Mouse (Mus musculus) cortical plate, adult 2 months (tissue): ENCODE data around the gene Klhl25. TPM values are rescaled to one million over a fixed set of nuclear protein-coding genes. Genes with fewer than 3 reads are reported as not detected.
"Not testable (repeated sequence)": the region's sequence is repeated elsewhere in the genome, so short reads cannot be mapped to it uniquely, and the experiment has no call there.

Experiments used
- H3K27ac ChIP-seq: fragments of 200-500 bp; 2 replicates; pipeline ENCODE4 v1.5.1; 2012; ENCODE audit warnings: low read length, control low read depth, inconsistent platforms; ENCODE audit not compliant: insufficient read depth
- H3K4me1 ChIP-seq: fragments of 200-500 bp; 2 replicates; pipeline ENCODE4 v1.6.1; 2011; ENCODE audit warnings: low read length; ENCODE audit not compliant: control insufficient read depth, insufficient read depth
- H3K4me3 ChIP-seq: fragments of 200-500 bp; 2 replicates; pipeline ENCODE4 v1.5.1; 2011; ENCODE audit warnings: mild to moderate bottlenecking, low read length, control low read depth; ENCODE audit not compliant: insufficient read depth
- CTCF ChIP-seq: fragments of 200-500 bp; IDR thresholded peaks from 2 replicates; pipeline ENCODE4 v1.5.1; 2011; ENCODE audit warnings: mild to moderate bottlenecking, control low read depth, low read length; ENCODE audit not compliant: insufficient read depth; ENCODE audit errors: extremely low read depth
- POLR2A ChIP-seq: fragments of 200-500 bp; IDR thresholded peaks from 2 replicates; pipeline ENCODE4 v1.6.1; 2011; ENCODE audit warnings: mild to moderate bottlenecking, low read length, control low read depth; ENCODE audit not compliant: insufficient read depth; ENCODE audit errors: extremely low read depth
- polyA plus RNA-seq: library from polyadenylated mRNA; depleted of rRNA; stranded (reverse); fragments of >200 nt; gene quantifications from 2 replicates; pipeline ENCODE4 v1.2.3, GENCODE M21; 2012

Gene Klhl25
- polyA plus RNA-seq, 1 experiment: 7.8 TPM

DNA sequence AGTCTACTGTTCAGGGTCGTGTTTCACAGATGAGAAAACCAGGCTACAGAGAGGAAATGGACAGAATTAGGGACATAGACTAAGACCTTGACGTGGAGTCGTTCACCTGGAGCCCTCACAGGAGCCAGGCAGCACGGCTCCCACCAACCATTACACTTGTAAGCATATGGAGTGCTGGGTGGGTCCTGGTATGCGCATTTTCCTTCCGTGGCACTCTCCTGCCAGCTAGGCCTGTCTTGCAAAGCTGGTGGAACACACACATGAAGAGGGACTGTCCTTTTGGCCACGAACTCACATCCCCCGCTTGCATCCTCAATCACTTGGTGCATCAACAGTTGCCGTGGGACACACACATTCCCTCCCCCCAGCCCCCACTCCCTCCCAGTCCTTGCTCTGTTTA is 22.4 kb downstream of the Klhl25 start:
- TF ChIP-seq CTCF (no peak), POLR2A (no peak)
- Histone ChIP-seq H3K4me1 (no peaks in the 10 kb centered on the region), H3K27ac (no peak overlapping the region), H3K4me3 (no peak overlapping the region)

DNA sequence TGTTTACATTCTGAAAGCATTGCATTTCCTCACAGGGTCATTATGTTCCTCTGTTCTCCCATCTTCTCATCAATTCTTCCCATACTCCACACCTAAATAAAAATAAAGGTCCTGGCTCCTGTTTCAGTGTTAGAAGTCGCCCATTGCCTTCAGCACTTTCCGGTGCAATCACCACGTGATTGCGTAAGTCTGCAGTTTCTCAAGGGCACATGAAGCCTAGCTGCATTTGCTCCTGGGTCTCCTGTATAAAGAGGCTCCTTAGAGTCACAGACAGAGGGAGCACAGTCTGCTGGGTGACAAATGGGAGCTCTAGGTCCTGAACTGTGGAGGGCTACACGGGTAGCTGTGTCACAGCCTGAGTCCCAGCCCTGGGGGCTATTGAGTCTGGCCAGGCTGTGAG is 24.1 kb downstream of the Klhl25 start:
- no peaks in the 10 kb centered on the region for H3K4me1 ChIP-seq
- no peak overlapping the region for H3K4me3 ChIP-seq
- TF ChIP-seq POLR2A (no peak), CTCF (no peak)
- H3K27ac ChIP-seq: no peak overlapping the region

- TF ChIP-seq POLR2A: no peak
- no peak for TF ChIP-seq CTCF
Observed at GRCm38 (mm10) chr7:75872697-75873096, 24.6 kb downstream of the Klhl25 start.

DNA sequence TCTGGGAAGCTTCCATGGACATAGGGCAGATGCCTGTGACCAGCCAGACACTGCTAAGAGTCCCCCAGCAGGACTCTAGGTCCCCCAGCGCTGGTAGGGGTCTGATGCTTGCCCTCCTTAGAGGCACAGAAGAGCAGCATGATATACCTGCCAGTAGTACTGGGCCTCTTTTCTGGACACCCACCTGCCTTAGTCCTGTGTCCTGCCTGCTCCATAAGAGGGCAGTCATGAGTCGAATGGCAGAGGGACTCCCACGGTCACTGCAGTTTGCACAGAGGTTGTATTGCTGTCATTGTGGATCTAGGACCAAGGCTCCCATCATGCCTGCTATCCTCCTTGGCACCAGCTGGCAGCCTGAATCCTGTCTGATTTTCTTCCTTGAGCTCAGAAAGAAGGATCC is 25.1 kb downstream of the Klhl25 start:
- Histone ChIP-seq H3K4me3 (no peak overlapping the region), H3K27ac (no peak overlapping the region), H3K4me1 (no peaks in the 10 kb centered on the region)
- TF ChIP-seq POLR2A (no peak), CTCF (peak; percentile 39)

More at GRCm38 (mm10) chr7:75872697-75873096, 24.6 kb downstream of the Klhl25 start:
- H3K27ac ChIP-seq: no peak overlapping the region
- H3K4me3 ChIP-seq: no peak overlapping the region
- H3K4me1 ChIP-seq: no peaks in the 10 kb centered on the region

- TF ChIP-seq POLR2A (no peak), CTCF (no peak)
- no peak overlapping the region for H3K27ac ChIP-seq
- no peak overlapping the region for H3K4me3 ChIP-seq
- H3K4me1 ChIP-seq: no peaks in the 10 kb centered on the region
Observed at GRCm38 (mm10) chr7:75873746-75874145, 25.6 kb downstream of the Klhl25 start.

GRCm38 (mm10) chr7:75879436-75879835 is 31.3 kb downstream of the Klhl25 start:
- H3K27ac ChIP-seq, H3K4me3 ChIP-seq, H3K4me1 ChIP-seq: not testable (repeated sequence)

DNA sequence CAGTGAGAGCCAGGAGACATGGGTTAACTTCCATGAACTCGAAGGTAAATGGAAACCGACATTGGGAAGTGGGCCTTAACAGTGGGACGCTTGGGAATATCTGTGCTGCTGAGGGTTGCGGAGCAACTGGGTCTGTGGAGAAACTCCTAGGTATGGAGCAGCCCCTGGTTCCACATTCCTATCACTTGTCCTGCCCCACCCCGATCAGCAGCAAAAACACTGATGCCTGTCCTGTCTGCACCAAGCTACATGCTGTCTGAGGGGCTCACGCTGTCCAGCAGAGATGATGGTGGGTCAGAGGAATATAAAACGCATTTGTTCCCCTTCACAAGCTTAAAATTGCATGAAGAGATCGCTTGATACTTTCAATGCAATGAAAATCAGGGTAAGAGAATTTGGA is 32.1 kb downstream of the Klhl25 start:
- TF ChIP-seq CTCF: no peak

DNA sequence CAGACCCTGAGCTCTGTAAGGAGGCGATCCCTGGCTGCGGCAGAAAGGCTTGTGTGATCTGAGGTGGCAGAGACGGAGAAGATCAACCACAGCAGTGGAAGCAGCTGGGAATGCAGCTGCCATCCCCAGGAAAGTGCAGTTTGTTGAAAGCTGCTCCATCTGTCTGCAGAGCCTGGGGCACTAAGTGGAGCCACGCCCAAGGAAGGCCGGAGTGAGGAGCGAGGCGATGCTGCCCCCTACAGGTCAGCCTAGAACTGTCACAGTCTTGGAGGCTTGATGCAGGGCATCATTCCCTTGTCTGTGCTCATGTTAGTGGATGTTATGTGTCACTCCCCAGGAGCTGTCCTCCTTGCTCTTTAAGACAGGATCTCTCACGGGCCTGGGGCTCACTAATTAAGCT is 32.5 kb downstream of the Klhl25 start:
- Histone ChIP-seq H3K27ac (no peak overlapping the region), H3K4me3 (no peak overlapping the region), H3K4me1 (no peaks in the 10 kb centered on the region)
- peak; percentile 95 for TF ChIP-seq CTCF
- TF ChIP-seq POLR2A: no peak

More for the DNA sequence above, 32.1 kb downstream of the Klhl25 start:
- H3K4me1 ChIP-seq: no peaks in the 10 kb centered on the region
- no peak overlapping the region for H3K27ac ChIP-seq
- H3K4me3 ChIP-seq: no peak overlapping the region

- TF ChIP-seq CTCF: no peak
- no peak for TF ChIP-seq POLR2A
- no peaks in the 10 kb centered on the region for H3K4me1 ChIP-seq
- no peak overlapping the region for H3K27ac ChIP-seq
- H3K4me3 ChIP-seq: no peak overlapping the region
Observed at GRCm38 (mm10) chr7:75881376-75881775, 33.3 kb downstream of the Klhl25 start.

DNA sequence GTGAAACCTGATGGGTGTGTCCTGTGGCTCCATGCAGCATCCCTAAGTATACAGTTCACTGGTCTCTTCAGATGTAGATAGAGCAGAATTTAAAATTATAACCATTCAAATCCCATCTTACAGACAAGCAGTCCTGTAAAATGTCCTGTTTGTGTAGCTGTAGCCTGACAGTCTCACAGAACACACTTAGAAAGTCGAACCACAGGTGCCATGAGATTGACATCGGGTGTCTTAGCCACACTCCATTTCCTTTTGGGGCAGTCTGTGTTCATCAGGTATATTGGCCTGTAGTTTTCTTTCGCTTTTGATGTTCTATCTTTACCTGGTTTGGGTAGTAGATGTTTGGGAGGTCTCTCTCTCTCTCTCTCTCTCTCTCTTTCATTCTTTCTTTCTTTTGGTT is 33.7 kb downstream of the Klhl25 start:
- no peak overlapping the region for H3K27ac ChIP-seq
- H3K4me1 ChIP-seq: no peaks in the 10 kb centered on the region
- no peak overlapping the region for H3K4me3 ChIP-seq
- TF ChIP-seq POLR2A (no peak), CTCF (no peak)

DNA sequence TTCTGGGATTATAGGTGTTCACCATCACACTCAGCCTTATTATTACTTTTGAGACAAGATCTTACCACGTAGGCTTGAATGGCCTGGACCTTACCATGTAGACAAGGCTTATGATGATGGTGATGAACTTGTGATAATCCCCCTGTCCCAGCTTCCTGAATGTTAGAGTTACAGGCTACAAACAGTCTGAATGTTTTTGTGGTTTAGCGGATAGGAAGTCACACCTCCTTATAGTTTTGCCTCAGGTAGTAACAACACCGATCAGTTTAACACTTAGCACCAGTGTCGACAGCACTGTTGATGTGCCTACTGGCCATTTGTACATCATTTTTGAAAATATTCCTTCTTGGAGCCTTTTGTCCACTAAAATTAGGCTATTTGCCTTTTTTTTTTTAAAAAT is 43.4 kb downstream of the Klhl25 start:
- no peak for TF ChIP-seq POLR2A
- TF ChIP-seq CTCF: no peak
- no peak overlapping the region for H3K4me3 ChIP-seq
- H3K4me1 ChIP-seq: no peaks in the 10 kb centered on the region
- H3K27ac ChIP-seq: no peak overlapping the region
